11 mouse cellular contexts compared by ENCODE assay signal in the genomic region with DNA sequence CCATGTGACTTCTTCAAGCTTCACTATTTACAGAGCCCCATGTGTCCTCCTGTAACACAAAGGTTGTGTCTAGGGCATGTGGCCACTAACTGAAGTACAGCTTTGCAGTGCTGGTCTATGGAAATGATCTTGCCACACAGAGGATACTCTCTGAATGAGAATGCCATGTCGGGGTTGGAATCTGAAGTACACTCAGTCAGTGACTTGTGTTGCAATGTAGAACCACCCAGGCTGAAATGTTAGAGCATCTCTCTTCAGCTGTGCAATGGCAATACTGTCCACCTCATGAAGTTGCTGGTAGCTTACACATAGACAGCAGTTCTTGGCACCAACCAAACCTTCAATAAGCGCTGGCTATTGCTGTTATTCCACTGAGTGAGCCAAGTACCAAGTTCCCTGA. TPM values are rescaled to one million over a fixed set of nuclear protein-coding genes. Genes with fewer than 3 reads are reported as not detected.
DNase-seq lines count a peak whose midpoint lies in the region; ATAC-seq and TF ChIP-seq lines count a peak whose summit lies in the region.
"Had no signal": no experiment of that assay in that cellular context is flagged by ENCODE, and none has a peak within 500 bp of the region (broad histone marks: within the 10 kb centered on the region; RNA-seq: fewer than 3 reads in every experiment).

No protein-coding gene starts in this region.

- H3K9me3 ChIP-seq in heart, embryonic 14.5 days (ENCODE audit: control insufficient read depth, low read length), result no peaks in the 10 kb centered on the region
- H3K9me3 ChIP-seq in lung, postnatal 0 days (ENCODE audit: low read length), result no peaks in the 10 kb centered on the region
- H3K9me3 ChIP-seq in neural tube, embryonic 15.5 days (replicated peaks), result no peaks in the 10 kb centered on the region

- no peak for TF ChIP-seq CTCF in lung, postnatal 0 days (IDR thresholded peaks at IDR 0.05)
- no peak for TF ChIP-seq CTCF in embryonic fibroblast, embryonic 13.5 days (IDR thresholded peaks at IDR 0.05; ENCODE audit: borderline replicate concordance, insufficient read depth, low read length)

- 0 out of 2 replicates have a peak, but pooled peaks have one; percentile 13 for TF ChIP-seq EP300 in lung, postnatal 0 days (IDR thresholded peaks at IDR 0.05)

- peak overlapping the region; percentile 51 to 57; a peak in 3 of 4 replicates for H3K4me3 ChIP-seq in heart, embryonic 14.5 days (ENCODE audit: control insufficient read depth in 1 of 2, insufficient read depth in 1 of 2, low read depth in 1 of 2, low read length in 2 of 2)
- H3K4me3 ChIP-seq in lung, postnatal 0 days (ENCODE audit: low read depth, low read length), result no peak overlapping the region; the same call in 1 of the 2 replicates
- H3K4me3 ChIP-seq in embryonic fibroblast, embryonic 13.5 days (ENCODE audit: insufficient read depth, low read length), result peak overlapping the region; percentile 62
- no peak overlapping the region for H3K4me3 ChIP-seq in neural tube, embryonic 15.5 days (replicated peaks)

- H3K27me3 ChIP-seq in heart, embryonic 14.5 days (ENCODE audit: control insufficient read depth, insufficient read depth, low read length), result no peaks in the 10 kb centered on the region
- H3K27me3 ChIP-seq in lung, postnatal 0 days (replicated peaks; ENCODE audit: insufficient read depth, low read length), result no peaks in the 10 kb centered on the region
- H3K27me3 ChIP-seq in neural tube, embryonic 15.5 days (replicated peaks), result no peaks in the 10 kb centered on the region

- H3K36me3 ChIP-seq in heart, embryonic 14.5 days (ENCODE audit: control insufficient read depth, insufficient read depth, low read length), result 0 out of 2 replicates have a peak, but pooled peaks cover 7% of the 10 kb centered on the region
- no peaks in the 10 kb centered on the region for H3K36me3 ChIP-seq in lung, postnatal 0 days (ENCODE audit: insufficient read depth, low read length)
- H3K36me3 ChIP-seq in neural tube, embryonic 15.5 days, result no peaks in the 10 kb centered on the region

- intact Hi-C loops in heart, postnatal 14 days (cut with DNase I), result loop anchor here (2.0 to 10.0 kb wide), 4 partner anchors 17 to 119 kb away; no protein-coding TSS in a partner anchor

- no peak for DNase-seq in heart, postnatal 14 days
- peak; percentile 34 for DNase-seq in lung, postnatal 0 days (ENCODE audit: low spot score)
- no peak for DNase-seq in lung, postnatal 4 days
- no peak for DNase-seq in thymus, postnatal 10 days (ENCODE audit: low spot score in 2 of 2)
- DNase-seq in spleen, adult 18-20 months, result no peak
- DNase-seq: gastrocnemius, postnatal 14 days; kidney, adult 11 months; thymus, adult 18-20 months had no signal

- H3K4me2 ChIP-seq in heart, embryonic 14.5 days (ENCODE audit: low read length), result peak overlapping the region; percentile 72
- H3K4me2 ChIP-seq in lung, postnatal 0 days (replicated peaks; ENCODE audit: low read depth, low read length), result peak overlapping the region; percentile 69
- 0 out of 2 replicates have a peak overlapping the region, but pooled peaks have one; percentile 2 for H3K4me2 ChIP-seq in neural tube, embryonic 15.5 days

- 35% methylated on average over 2 of the region's 2 CpGs for WGBS in heart, embryonic 14.5 days
- 56% methylated on average over 2 of the region's 2 CpGs for WGBS in lung, postnatal 0 days
- WGBS in neural tube, embryonic 15.5 days, result 82% methylated on average over 2 of the region's 2 CpGs

- H3K9ac ChIP-seq in heart, embryonic 14.5 days (ENCODE audit: low read length), result peak overlapping the region; percentile 75
- no peak overlapping the region for H3K9ac ChIP-seq in lung, postnatal 0 days (replicated peaks; ENCODE audit: low read depth)
- no peak overlapping the region for H3K9ac ChIP-seq in neural tube, embryonic 15.5 days (replicated peaks)

- H3K27ac ChIP-seq in heart, embryonic 14.5 days (replicated peaks in 1 of 2; ENCODE audit: control insufficient read depth in 1 of 2, insufficient read depth in 1 of 2, low read depth in 2 of 2, low read length in 2 of 2), result peak overlapping the region; percentile 73 to 96
- H3K27ac ChIP-seq in lung, postnatal 0 days (ENCODE audit: low read length), result no peak overlapping the region
- peak overlapping the region; percentile 89 for H3K27ac ChIP-seq in embryonic fibroblast, embryonic 13.5 days (ENCODE audit: insufficient read depth, low read length)
- H3K27ac ChIP-seq in neural tube, embryonic 15.5 days (replicated peaks), result no peak overlapping the region

- H3K4me1 ChIP-seq in heart, embryonic 14.5 days (ENCODE audit: control insufficient read depth in 2 of 2, insufficient read depth in 2 of 2, low read length in 2 of 2), result peaks cover 16 to 20% of the 10 kb centered on the region in 2 experiments
- peaks cover 11% of the 10 kb centered on the region; the same call in 1 of the 2 replicates for H3K4me1 ChIP-seq in lung, postnatal 0 days (ENCODE audit: insufficient read depth, low read depth, low read length)
- peaks cover 2% of the 10 kb centered on the region; the same call in 1 of the 2 replicates for H3K4me1 ChIP-seq in embryonic fibroblast, embryonic 13.5 days (ENCODE audit: control insufficient read depth, insufficient read depth, low read length)
- H3K4me1 ChIP-seq in neural tube, embryonic 15.5 days, result peaks cover 20% of the 10 kb centered on the region

- ATAC-seq in heart, embryonic 14.5 days (ENCODE audit: insufficient number of reproducible peaks, insufficient read depth, low FRiP score, low read depth), result no peak
- ATAC-seq in lung, postnatal 0 days, result peak; percentile 40
- no peak for ATAC-seq in neural tube, embryonic 15.5 days (ENCODE audit: low FRiP score)

- peak; percentile 60 for TF ChIP-seq POLR2A in embryonic fibroblast, embryonic 13.5 days (IDR thresholded peaks at IDR 0.05; ENCODE audit: low read depth, low read length)

RNA-seq across cellular contexts. Expression of a gene that starts 3.6 kb away (rescaled TPM):
- 46.9 and 60.9 TPM in 2 replicates for polyA plus RNA-seq in heart, embryonic 14.5 days (2014; fragmentation: Nextera tagmentation; extraction: Ambion mirVana)
- total RNA-seq in heart, postnatal 14 days (2021), result 10 to 100 TPM; 28.8 to 42.7 TPM
- polyA plus RNA-seq in lung, postnatal 0 days (2015; fragmentation: Nextera tagmentation; extraction: Ambion mirVana), result 21.3 and 35.3 TPM in 2 replicates
- 188 and 357 TPM in 2 replicates for polyA plus RNA-seq in embryonic fibroblast, embryonic 13.5 days (2011; ENCODE audit: insufficient read length, low read depth, missing spikeins)
- polyA plus RNA-seq in neural tube, embryonic 15.5 days (2015; fragmentation: Nextera tagmentation; extraction: Ambion mirVana), result 5.2 and 8.9 TPM in 2 replicates

RNA-seq across cellular contexts. Expression of a gene that starts 35.4 kb away (rescaled TPM):
- 12.4 and 16.2 TPM in 2 replicates for polyA plus RNA-seq in heart, embryonic 14.5 days (2014; fragmentation: Nextera tagmentation; extraction: Ambion mirVana)
- 1 to 10 TPM; 6.3 to 7.9 TPM for total RNA-seq in heart, postnatal 14 days (2021)
- polyA plus RNA-seq in lung, postnatal 0 days (2015; fragmentation: Nextera tagmentation; extraction: Ambion mirVana), result 4.4 and 4.8 TPM in 2 replicates
- 7.9 and 8.4 TPM in 2 replicates for polyA plus RNA-seq in embryonic fibroblast, embryonic 13.5 days (2011; ENCODE audit: insufficient read length, low read depth, missing spikeins)
- 1.5 and 1.7 TPM in 2 replicates for polyA plus RNA-seq in neural tube, embryonic 15.5 days (2015; fragmentation: Nextera tagmentation; extraction: Ambion mirVana)

Comparison
In these comparisons a context has a peak if more than half of its experiments do, and no peak if none do; other contexts are left out.
1. H3K27ac ChIP-seq: peak in heart, embryonic 14.5 days (2 of 2) and embryonic fibroblast, embryonic 13.5 days (single experiment); none in lung, postnatal 0 days (single experiment) and neural tube, embryonic 15.5 days (single experiment).
2. H3K4me2 ChIP-seq: peak in every context shown above with its lines; median percentile 72 in heart, embryonic 14.5 days; 69 in lung, postnatal 0 days; 2 in neural tube, embryonic 15.5 days.
3. H3K4me3 ChIP-seq: peak in heart, embryonic 14.5 days (2 of 2) and embryonic fibroblast, embryonic 13.5 days (single experiment); none in lung, postnatal 0 days (single experiment) and neural tube, embryonic 15.5 days (single experiment).